Mouse (Mus musculus) liver, postnatal 0 days (tissue): ENCODE results near the gene Ulbp1. TPM values are rescaled to one million over a fixed set of nuclear protein-coding genes. Genes with fewer than 3 reads are reported as not detected.
A peak's percentile ranks its signal among the peaks of the same experiment; 100 is the strongest.
"Not testable (repeated sequence)": the region's sequence is repeated elsewhere in the genome, so short reads cannot be mapped to it uniquely, and the experiment has no call there.

Experiments used
- ATAC-seq: fragments of 200-750 bp; cut with Nextera tagmentation; 2 replicates; pipeline ENCODE4 v1.8.0; 2017; ENCODE audit warnings: mild to moderate bottlenecking, moderate library complexity
- DNase-seq: peaks from one replicate; pipeline ENCODE4 v3.0.0-alpha.2; 2016
- H3K27ac ChIP-seq: fragments of 300-500 bp; sonication (generic); 2 replicates; pipeline ENCODE4 v1.5.1; 2014; ENCODE audit warnings: antibody characterized with exemption, moderate library complexity, mild to moderate bottlenecking, low read depth
- H3K27me3 ChIP-seq: fragments of 300-500 bp; sonication (generic); 2 replicates; pipeline ENCODE4 v1.6.1; 2014; ENCODE audit warnings: low read length, control low read depth, mixed read lengths; ENCODE audit not compliant: insufficient read depth
- H3K36me3 ChIP-seq: fragments of 300-500 bp; sonication (generic); replicated peaks from 2 replicates; pipeline ENCODE4 v1.6.1; 2014; ENCODE audit warnings: mild to moderate bottlenecking, control low read depth, low read length, moderate library complexity, mixed read lengths; ENCODE audit not compliant: insufficient read depth
- H3K4me1 ChIP-seq: fragments of 300-500 bp; sonication (generic); 2 replicates; pipeline ENCODE4 v1.6.1; 2014; ENCODE audit warnings: antibody characterized with exemption, mild to moderate bottlenecking, control low read depth; ENCODE audit not compliant: insufficient read depth
- H3K4me2 ChIP-seq: fragments of 300-500 bp; sonication (generic); 2 replicates; pipeline ENCODE4 v1.6.1; 2014; ENCODE audit warnings: low read depth, mild to moderate bottlenecking, low read length, moderate library complexity, mixed read lengths
- H3K4me3 ChIP-seq: fragments of 300-500 bp; sonication (generic); 2 replicates; pipeline ENCODE4 v1.5.1; 2014; ENCODE audit warnings: low read depth, low read length
- H3K9ac ChIP-seq: fragments of 300-500 bp; sonication (generic); replicated peaks from 2 replicates; pipeline ENCODE4 v1.6.1; 2014; ENCODE audit warnings: mild to moderate bottlenecking, moderate library complexity
- H3K9me3 ChIP-seq: fragments of 300-500 bp; sonication (generic); 2 replicates; pipeline ENCODE4 v1.6.1; 2016; ENCODE audit warnings: mild to moderate bottlenecking, control low read depth, low read length, mixed read lengths
- CTCF ChIP-seq: sonication (generic); IDR thresholded peaks from 2 replicates; pipeline ENCODE4 v1.5.1; 2016; ENCODE audit warnings: antibody characterized with exemption, low read depth
- EP300 ChIP-seq: IDR thresholded peaks from 2 replicates; pipeline ENCODE4 v1.6.1; 2016; ENCODE audit warnings: antibody characterized with exemption, low read depth, mild to moderate bottlenecking
- WGBS: fragments of 180-500 bp; shearing (Covaris S2); extraction: QIAGEN DNeasy Blood & Tissue Kit; methylation state at CpG from one replicate; pipeline ENCODE4 v1.1.7; 2014; ENCODE audit not compliant: insufficient replicate concordance; 5-methylcytosine and 5-hydroxymethylcytosine counted together
- polyA plus RNA-seq: library from polyadenylated mRNA; unstranded; fragments of >200 nt; fragmentation: Nextera tagmentation; extraction: Ambion mirVana; gene quantifications from 2 replicates; pipeline ENCODE4 v1.2.1, GENCODE M21; 2015

The Ulbp1 gene
- 0.51 and 1.2 TPM in 2 replicates for polyA plus RNA-seq

- Histone ChIP-seq H3K4me1 (peaks cover 2% of the 10 kb centered on the region; the same call in 1 of the 2 replicates), H3K4me2 (peak within 1 kb of the TSS; percentile 63), H3K9ac (no peak within 1 kb of the TSS), H3K27me3 (no peaks in the 10 kb centered on the region), H3K27ac (0 out of 2 replicates have a peak within 1 kb of the TSS, but pooled peaks have one; percentile 12), H3K9me3 (no peaks in the 10 kb centered on the region), H3K4me3 (peak within 1 kb of the TSS; percentile 26), H3K36me3 (no peaks in the 10 kb centered on the region)
- ATAC-seq (peak; percentile 86), DNase-seq (peak; percentile 80)
- TF ChIP-seq EP300 (no peak), CTCF (no peak)
- 30% methylated on average over 13 of the region's 13 CpGs for WGBS
Measured at GRCm38 (mm10) chr10:7473197-7473889, at the start of gene Ulbp1. Ulbp1 (minus strand) TSS chr10:7473638.

- H3K27me3 ChIP-seq: not testable (repeated sequence)
Measured at GRCm38 (mm10) chr10:7498180-7498579, 24.7 kb upstream of the Ulbp1 start.

DNA sequence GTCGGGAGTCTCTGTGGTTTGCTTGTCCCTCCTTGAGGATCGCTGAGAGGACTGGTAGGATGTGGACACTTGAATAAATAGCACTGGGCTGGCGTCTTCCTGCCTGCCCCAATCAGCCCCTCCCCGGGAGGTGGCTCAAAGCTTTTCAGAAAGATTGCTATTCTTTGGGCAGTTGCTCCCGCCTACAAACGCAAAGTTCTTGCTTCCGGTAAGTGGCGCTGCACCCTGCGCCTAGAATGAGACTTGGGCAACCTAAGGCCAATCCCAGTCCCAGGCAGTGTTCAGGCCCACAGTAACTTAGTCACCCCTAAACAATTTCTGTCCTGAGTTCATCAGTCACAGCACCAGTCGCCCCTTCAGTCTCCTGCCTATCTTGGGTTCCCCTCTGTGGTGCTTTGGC, 18.9 kb upstream of the Ulbp1 start:
- H3K4me1 ChIP-seq, DNase-seq, H3K9me3 ChIP-seq, H3K4me3 ChIP-seq, H3K27me3 ChIP-seq, H3K36me3 ChIP-seq, H3K9ac ChIP-seq, H3K27ac ChIP-seq, ATAC-seq: not testable (repeated sequence)
- 12% methylated on average over 10 of the region's 10 CpGs for WGBS
- H3K4me2 ChIP-seq: peak overlapping the region; percentile 27; the same call in 1 of the 2 replicates

More at GRCm38 (mm10) chr10:7498180-7498579, 24.7 kb upstream of the Ulbp1 start:
- not testable (repeated sequence) for ATAC-seq, DNase-seq, H3K9ac ChIP-seq, H3K9me3 ChIP-seq, H3K4me1 ChIP-seq, H3K4me3 ChIP-seq, H3K4me2 ChIP-seq, H3K36me3 ChIP-seq, H3K27ac ChIP-seq
- 50% methylated on average over 1 of the region's 1 CpGs for WGBS

DNA sequence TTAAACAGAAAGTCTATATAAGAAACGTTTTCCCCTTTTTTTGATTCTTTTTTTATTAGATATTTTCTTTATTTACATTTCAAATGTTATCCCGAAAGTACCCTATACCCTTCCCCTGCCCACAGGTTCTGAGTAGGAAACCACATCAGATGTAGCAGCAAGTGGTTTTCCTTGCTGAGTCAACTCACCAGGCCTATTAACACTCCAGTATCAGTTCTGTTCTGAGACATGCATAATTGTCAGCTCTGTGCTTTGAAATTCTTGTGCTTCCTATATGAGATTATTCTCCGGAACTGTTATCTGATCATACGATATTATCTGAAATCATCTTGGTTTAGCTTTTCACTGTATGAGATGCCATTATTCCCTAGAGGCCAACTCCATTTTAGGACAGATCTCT, 10.2 kb upstream of the Ulbp1 start:
- Histone ChIP-seq H3K27me3 (no peaks in the 10 kb centered on the region), H3K36me3 (no peaks in the 10 kb centered on the region), H3K9ac (no peak overlapping the region), H3K4me2 (no peak overlapping the region), H3K27ac (no peak overlapping the region), H3K9me3 (no peaks in the 10 kb centered on the region), H3K4me1 (no peaks in the 10 kb centered on the region), H3K4me3 (no peak overlapping the region)
- ATAC-seq (no peak), DNase-seq (no peak)
- TF ChIP-seq CTCF (no peak), EP300 (no peak)
- WGBS: 46% methylated on average over 4 of the region's 4 CpGs

DNA sequence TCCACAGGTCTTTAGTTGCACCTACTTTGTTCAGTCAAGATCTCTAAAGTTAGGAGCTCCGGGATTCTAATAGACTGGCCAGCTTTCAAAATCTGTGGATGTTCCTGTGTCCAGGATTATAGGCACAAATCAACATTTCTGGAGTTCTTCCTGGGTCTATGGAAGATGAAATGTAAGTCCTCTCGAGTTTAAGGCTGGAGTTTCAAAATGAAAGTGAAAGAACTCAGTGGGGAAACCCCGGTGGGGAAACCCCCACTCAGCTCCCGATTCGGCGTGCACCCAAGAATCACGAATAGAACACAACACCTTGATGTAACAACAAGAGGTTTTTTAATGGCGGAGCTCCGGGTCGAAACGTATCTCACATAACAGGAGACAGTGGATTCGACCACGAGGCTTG, 787 bp upstream of the Ulbp1 start:
- WGBS: 71% methylated on average over 7 of the region's 13 CpGs
- not testable (repeated sequence) for DNase-seq, H3K9ac ChIP-seq, H3K27me3 ChIP-seq, H3K4me3 ChIP-seq, H3K27ac ChIP-seq, H3K9me3 ChIP-seq, H3K36me3 ChIP-seq, ATAC-seq, H3K4me1 ChIP-seq
- peak overlapping the region; percentile 26; the same call in 1 of the 2 replicates for H3K4me2 ChIP-seq

- H3K27ac ChIP-seq: no peak overlapping the region
- TF ChIP-seq EP300: no peak
- TF ChIP-seq CTCF: no peak
- peaks cover 2% of the 10 kb centered on the region; the same call in 1 of the 2 replicates for H3K4me1 ChIP-seq
- no peaks in the 10 kb centered on the region for H3K9me3 ChIP-seq
- no peak for DNase-seq
- no peak for ATAC-seq
- no peak overlapping the region for H3K9ac ChIP-seq
- no peaks in the 10 kb centered on the region for H3K27me3 ChIP-seq
- WGBS: 72% methylated on average over 3 of the region's 3 CpGs
- H3K4me2 ChIP-seq: peak overlapping the region; percentile 32; the same call in 1 of the 2 replicates
- H3K4me3 ChIP-seq: no peak overlapping the region
- no peaks in the 10 kb centered on the region for H3K36me3 ChIP-seq
Measured at GRCm38 (mm10) chr10:7471664-7472063, 1.8 kb downstream of the Ulbp1 start.

GRCm38 (mm10) chr10:7470457-7470856, 3.0 kb downstream of the Ulbp1 start:
- no peaks in the 10 kb centered on the region for H3K27me3 ChIP-seq
- no peak for DNase-seq

More at GRCm38 (mm10) chr10:7470457-7470856, 3.0 kb downstream of the Ulbp1 start:
- no peak overlapping the region for H3K27ac ChIP-seq
- H3K4me1 ChIP-seq: peaks cover 2% of the 10 kb centered on the region; the same call in 1 of the 2 replicates
- no peak overlapping the region for H3K9ac ChIP-seq
- ATAC-seq: no peak
- H3K4me2 ChIP-seq: peak overlapping the region; percentile 60
- TF ChIP-seq EP300: no peak
- no peak for TF ChIP-seq CTCF
- no peaks in the 10 kb centered on the region for H3K36me3 ChIP-seq
- 6% methylated on average over 7 of the region's 7 CpGs for WGBS
- H3K9me3 ChIP-seq: no peaks in the 10 kb centered on the region
- peak overlapping the region; percentile 29 for H3K4me3 ChIP-seq
